Mouse (Mus musculus) spleen, adult 2 months (tissue): ENCODE measurements around the gene Rapgef5.

Experiments used
- CTCF ChIP-seq: fragments of 200-500 bp; IDR thresholded peaks from 2 replicates; pipeline ENCODE4 v1.5.1; 2011; ENCODE audit warnings: mild to moderate bottlenecking, inconsistent platforms; ENCODE audit not compliant: insufficient read depth, insufficient read length, insufficient replicate concordance; ENCODE audit errors: extremely low read depth
- POLR2A ChIP-seq: fragments of 200-500 bp; IDR thresholded peaks from 2 replicates; pipeline ENCODE4 v1.6.1; 2011; ENCODE audit warnings: low read depth, low read length, inconsistent platforms

GRCm38 (mm10) chr12:117638833-117639232, 122.6 kb downstream of the Rapgef5 start:
- TF ChIP-seq POLR2A, result no peak
- no peak for TF ChIP-seq CTCF
